Mouse (Mus musculus) cortical plate, adult 2 months (tissue): ENCODE measurements around the gene Sphk2. TPM values are rescaled to one million over a fixed set of nuclear protein-coding genes. Genes with fewer than 3 reads are reported as not detected.
"Not testable (repeated sequence)": the region's sequence is repeated elsewhere in the genome, so short reads cannot be mapped to it uniquely, and the experiment has no call there.

Experiments used
- H3K27ac ChIP-seq: fragments of 200-500 bp; 2 replicates; pipeline ENCODE4 v1.5.1; 2012; ENCODE audit warnings: low read length, control low read depth, inconsistent platforms; ENCODE audit not compliant: insufficient read depth
- H3K4me1 ChIP-seq: fragments of 200-500 bp; 2 replicates; pipeline ENCODE4 v1.6.1; 2011; ENCODE audit warnings: low read length; ENCODE audit not compliant: control insufficient read depth, insufficient read depth
- H3K4me3 ChIP-seq: fragments of 200-500 bp; 2 replicates; pipeline ENCODE4 v1.5.1; 2011; ENCODE audit warnings: mild to moderate bottlenecking, low read length, control low read depth; ENCODE audit not compliant: insufficient read depth
- CTCF ChIP-seq: fragments of 200-500 bp; IDR thresholded peaks from 2 replicates; pipeline ENCODE4 v1.5.1; 2011; ENCODE audit warnings: mild to moderate bottlenecking, control low read depth, low read length; ENCODE audit not compliant: insufficient read depth; ENCODE audit errors: extremely low read depth
- POLR2A ChIP-seq: fragments of 200-500 bp; IDR thresholded peaks from 2 replicates; pipeline ENCODE4 v1.6.1; 2011; ENCODE audit warnings: mild to moderate bottlenecking, low read length, control low read depth; ENCODE audit not compliant: insufficient read depth; ENCODE audit errors: extremely low read depth
- polyA plus RNA-seq: library from polyadenylated mRNA; depleted of rRNA; stranded (reverse); fragments of >200 nt; gene quantifications from 2 replicates; pipeline ENCODE4 v1.2.3, GENCODE M21; 2012; rRNA removed

Sphk2 gene
- polyA plus RNA-seq, 1 experiment = 22.5 TPM

- H3K4me1 ChIP-seq = no peaks in the 10 kb centered on the region
- no peak for TF ChIP-seq CTCF
- TF ChIP-seq POLR2A = no peak
These were observed 50.0 kb downstream of the Sphk2 start for GRCm38 (mm10) chr7:45667761-45668160.

DNA sequence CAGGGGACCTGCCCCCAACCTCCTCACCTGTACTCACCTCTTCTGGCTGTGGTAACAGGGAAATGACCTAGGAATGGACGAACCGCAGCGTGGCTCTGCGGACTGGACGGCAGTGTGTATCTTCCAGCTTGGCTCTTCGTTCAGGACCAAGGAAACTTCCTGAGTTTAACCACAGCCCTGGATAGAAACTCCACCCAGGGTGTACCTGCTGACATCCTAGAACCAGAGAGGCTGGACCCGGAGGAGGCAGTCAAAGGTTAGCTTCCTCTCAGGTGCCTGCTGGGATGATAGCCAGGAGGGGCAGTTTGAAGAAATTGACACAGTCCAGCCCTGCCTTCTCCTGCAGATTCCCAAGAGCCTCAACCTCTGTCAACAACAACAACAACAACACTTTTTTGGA is 51.6 kb downstream of the Sphk2 start, which contains the start of gene Fut2:
TSS of gene Fut2 (minus strand) at position 234 of the 400 bp plus-strand sequence.
- H3K4me3 ChIP-seq = no peak within 1 kb of the TSS
- H3K4me1 ChIP-seq = no peaks in the 10 kb centered on the region
- TF ChIP-seq POLR2A (no peak), CTCF (no peak)
- H3K27ac ChIP-seq = no peak within 1 kb of the TSS

More at GRCm38 (mm10) chr7:45667761-45668160, 50.0 kb downstream of the Sphk2 start:
- H3K27ac ChIP-seq = no peak overlapping the region
- H3K4me3 ChIP-seq = no peak overlapping the region

GRCm38 (mm10) chr7:45665303-45666138 is 52.3 kb downstream of the Sphk2 start:
- no peak overlapping the region for H3K4me3 ChIP-seq
- TF ChIP-seq POLR2A = no peak
- TF ChIP-seq CTCF = no peak

GRCm38 (mm10) chr7:45661702-45662101 is 56.1 kb downstream of the Sphk2 start:
- H3K4me1 ChIP-seq, H3K27ac ChIP-seq, H3K4me3 ChIP-seq: not testable (repeated sequence)

More at GRCm38 (mm10) chr7:45665303-45666138, 52.3 kb downstream of the Sphk2 start:
- Histone ChIP-seq H3K4me1 (no peaks in the 10 kb centered on the region), H3K27ac (no peak overlapping the region)

DNA sequence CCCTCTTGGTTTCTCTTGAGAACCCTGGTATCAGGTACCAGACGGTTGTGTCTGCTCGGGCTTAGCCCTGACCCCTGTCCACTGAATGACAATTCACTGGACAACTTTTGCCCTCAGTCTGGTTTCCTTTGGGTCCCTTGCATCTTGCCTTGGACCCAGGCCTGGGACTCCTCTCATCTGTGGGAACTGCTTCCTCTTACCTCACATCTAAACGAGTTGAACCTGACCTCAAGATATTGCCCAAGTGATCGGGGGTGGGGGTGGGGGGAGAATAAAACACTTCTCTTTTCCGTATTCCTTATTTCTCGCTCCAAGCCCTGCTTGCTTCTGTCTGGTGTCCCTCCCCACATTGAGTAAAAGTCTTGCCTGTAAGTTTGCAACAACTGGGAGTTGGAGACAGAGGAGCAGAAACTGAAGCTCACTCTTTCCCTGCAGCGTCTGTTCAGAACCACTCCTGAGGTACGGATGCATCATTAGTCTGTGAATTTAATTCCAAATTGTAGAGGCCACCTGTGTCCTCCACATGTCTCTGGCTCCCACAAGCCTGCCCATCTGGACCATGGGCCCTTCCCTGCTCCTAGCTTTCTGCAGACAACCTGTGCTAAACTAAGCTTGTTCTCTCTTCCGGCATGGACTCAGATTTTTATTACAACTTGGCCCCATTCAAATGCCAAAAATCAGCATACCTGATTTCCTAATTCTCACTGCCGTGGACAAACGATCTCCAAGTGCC is 56.9 kb downstream of the Sphk2 start:
- TF ChIP-seq POLR2A = no peak
- TF ChIP-seq CTCF = no peak
- Histone ChIP-seq H3K4me1 (no peaks in the 10 kb centered on the region; the same call in 1 of the 2 replicates), H3K4me3 (no peak overlapping the region), H3K27ac (no peak overlapping the region)

Other genes starting within 250 kb of the Sphk2 start
- gene Tulp2, start 236.1 kb downstream of the Sphk2 start, polyA plus RNA-seq = 0.11 and 0.13 TPM in 2 replicates
- 0.19 TPM in 1 of 2 replicates, not detected in the other for gene Gm45808, start 231.2 kb downstream of the Sphk2 start, polyA plus RNA-seq
- gene Dhdh, start 229.2 kb downstream of the Sphk2 start, polyA plus RNA-seq = 5.9 and 6.5 TPM in 2 replicates
- 88.2 and 99.6 TPM in 2 replicates for gene Nucb1, start 207.6 kb downstream of the Sphk2 start, polyA plus RNA-seq
- 19.4 and 20.0 TPM in 2 replicates for gene Ppp1r15a, start 191.7 kb downstream of the Sphk2 start, polyA plus RNA-seq
- gene Plekha4, start 191.7 kb downstream of the Sphk2 start, polyA plus RNA-seq = 5.1 and 6.3 TPM in 2 replicates
- gene Hsd17b14, start 163.1 kb downstream of the Sphk2 start, polyA plus RNA-seq = 0.45 and 0.54 TPM in 2 replicates
- 26.1 and 26.5 TPM in 2 replicates for gene Bcat2, start 147.8 kb downstream of the Sphk2 start, polyA plus RNA-seq
- gene Fgf21, start 102.5 kb downstream of the Sphk2 start, polyA plus RNA-seq = not detected in 2 replicates
- gene Fut1, start 100.7 kb downstream of the Sphk2 start, polyA plus RNA-seq = 0.09 and 0.15 TPM in 2 replicates
- gene Izumo1, start 96.2 kb downstream of the Sphk2 start, polyA plus RNA-seq = 0.09 and 0.13 TPM in 2 replicates
- gene Rasip1, start 90.5 kb downstream of the Sphk2 start, polyA plus RNA-seq = 6.9 and 7.8 TPM in 2 replicates
- gene Mamstr, start 78.0 kb downstream of the Sphk2 start, polyA plus RNA-seq = 5.2 and 7.1 TPM in 2 replicates
- gene Fut2, start 51.6 kb downstream of the Sphk2 start, polyA plus RNA-seq = 0.21 and 0.28 TPM in 2 replicates
- gene Ntn5, start 34.0 kb downstream of the Sphk2 start, polyA plus RNA-seq = 20.9 and 26.3 TPM in 2 replicates
- gene Sec1, start 23.6 kb downstream of the Sphk2 start, polyA plus RNA-seq = 6.6 and 8.0 TPM in 2 replicates
- gene Car11, start 18.2 kb downstream of the Sphk2 start, polyA plus RNA-seq = 351 and 377 TPM in 2 replicates
- gene Dbp, start 12.9 kb downstream of the Sphk2 start, polyA plus RNA-seq = 251 and 257 TPM in 2 replicates
- gene Rpl18, start 2.5 kb downstream of the Sphk2 start, polyA plus RNA-seq = 255 and 261 TPM in 2 replicates
- gene Fam83e, start 3.2 kb upstream of the Sphk2 start, polyA plus RNA-seq = 0.19 and 0.21 TPM in 2 replicates
- gene Spaca4, start 7.8 kb upstream of the Sphk2 start, polyA plus RNA-seq = not detected in 2 replicates
- gene Lmtk3, start 65.7 kb upstream of the Sphk2 start, polyA plus RNA-seq = 191 and 227 TPM in 2 replicates
- 26.6 and 29.3 TPM in 2 replicates for gene Sult2b1, start 66.7 kb upstream of the Sphk2 start, polyA plus RNA-seq
- gene Cyth2, start 96.6 kb upstream of the Sphk2 start, polyA plus RNA-seq = 161 and 162 TPM in 2 replicates
- 1.8 and 2.6 TPM in 2 replicates for gene Kcnj14, start 106.8 kb upstream of the Sphk2 start, polyA plus RNA-seq
- 15.7 and 17.5 TPM in 2 replicates for gene Grwd1, start 112.9 kb upstream of the Sphk2 start, polyA plus RNA-seq
- gene Kdelr1, start 154.8 kb upstream of the Sphk2 start, polyA plus RNA-seq = 106 and 107 TPM in 2 replicates
- gene Grin2d, start 160.4 kb upstream of the Sphk2 start, polyA plus RNA-seq = 9.0 and 10.0 TPM in 2 replicates
- 0.31 TPM in 1 of 2 replicates, not detected in the other for gene Syngr4, start 178.7 kb upstream of the Sphk2 start, polyA plus RNA-seq
- 32.5 and 35.0 TPM in 2 replicates for gene Tmem143, start 178.9 kb upstream of the Sphk2 start, polyA plus RNA-seq
- gene Emp3, start 203.4 kb upstream of the Sphk2 start, polyA plus RNA-seq = 8.9 and 10.4 TPM in 2 replicates
- gene Ccdc114, start 206.1 kb upstream of the Sphk2 start, polyA plus RNA-seq = 3.0 and 3.9 TPM in 2 replicates